8 mouse cellular contexts compared by ENCODE assay signal in genomic region chr11:117987968-117988367, GRCm38 (mm10). TPM values are rescaled to one million over a fixed set of nuclear protein-coding genes. Genes with fewer than 3 reads are reported as not detected.
A peak's percentile ranks its signal among the peaks of the same experiment; 100 is the strongest.
DNase-seq lines count a peak whose midpoint lies in the region; ATAC-seq and TF ChIP-seq lines count a peak whose summit lies in the region.

No protein-coding gene starts in this region.

- peaks cover 58% of the 10 kb centered on the region for H3K4me1 ChIP-seq in forebrain, embryonic 12.5 days
- H3K4me1 ChIP-seq in limb, embryonic 12.5 days (replicated peaks) = peaks cover 24% of the 10 kb centered on the region
- H3K4me1 ChIP-seq in neural tube, embryonic 12.5 days = peaks cover 29% of the 10 kb centered on the region
- H3K4me1 ChIP-seq in thymus, adult 2 months (replicated peaks; ENCODE audit: control insufficient read depth, insufficient read depth, low read length) = peaks cover 41% of the 10 kb centered on the region

- H3K4me3 ChIP-seq in forebrain, embryonic 12.5 days (replicated peaks) = peak overlapping the region; percentile 100
- peak overlapping the region; percentile 100 for H3K4me3 ChIP-seq in limb, embryonic 12.5 days (replicated peaks)
- H3K4me3 ChIP-seq in neural tube, embryonic 12.5 days = peak overlapping the region; percentile 92; the same call in 1 of the 2 replicates
- H3K4me3 ChIP-seq in thymus, adult 2 months (ENCODE audit: control insufficient read depth, insufficient read depth, low read length) = no peak overlapping the region

- TF ChIP-seq POLR2A in thymus, adult 2 months (IDR thresholded peaks at IDR 0.05; ENCODE audit: control insufficient read depth, extremely low read depth, insufficient read depth, low read length, poor library complexity) = no peak

- H3K9ac ChIP-seq in forebrain, embryonic 12.5 days = peak overlapping the region; percentile 98
- peak overlapping the region; percentile 91; the same call in 1 of the 2 replicates for H3K9ac ChIP-seq in limb, embryonic 12.5 days (replicated peaks)
- H3K9ac ChIP-seq in neural tube, embryonic 12.5 days = 0 out of 2 replicates have a peak overlapping the region, but pooled peaks have one; percentile 90

- TF ChIP-seq CTCF in thymus, adult 2 months (IDR thresholded peaks at IDR 0.05; ENCODE audit: borderline replicate concordance, control insufficient read depth, extremely low read depth, insufficient read depth, low read length, poor library complexity) = no peak

- peak overlapping the region; percentile 94 for H3K4me2 ChIP-seq in forebrain, embryonic 12.5 days
- peak overlapping the region; percentile 88 for H3K4me2 ChIP-seq in limb, embryonic 12.5 days
- H3K4me2 ChIP-seq in neural tube, embryonic 12.5 days (replicated peaks) = peak overlapping the region; percentile 81

- intact Hi-C loops in left cerebral cortex, postnatal 10 days (cut with DNase I) = no loop called here

- H3K9me3 ChIP-seq in forebrain, embryonic 12.5 days = no peaks in the 10 kb centered on the region
- H3K9me3 ChIP-seq in limb, embryonic 12.5 days = no peaks in the 10 kb centered on the region
- no peaks in the 10 kb centered on the region for H3K9me3 ChIP-seq in neural tube, embryonic 12.5 days

- H3K27me3 ChIP-seq in forebrain, embryonic 12.5 days = no peaks in the 10 kb centered on the region
- no peaks in the 10 kb centered on the region for H3K27me3 ChIP-seq in limb, embryonic 12.5 days
- no peaks in the 10 kb centered on the region for H3K27me3 ChIP-seq in neural tube, embryonic 12.5 days (replicated peaks)
- H3K27me3 ChIP-seq in thymus, adult 2 months (ENCODE audit: control insufficient read depth, insufficient read depth, low read length) = no peaks in the 10 kb centered on the region

- no peak for ATAC-seq in forebrain, embryonic 12.5 days (ENCODE audit: low FRiP score)
- ATAC-seq in limb, embryonic 12.5 days (ENCODE audit: insufficient number of reproducible peaks, insufficient read depth, low FRiP score, low TSS enrichment, low read depth) = no peak
- ATAC-seq in neural tube, embryonic 12.5 days (ENCODE audit: low FRiP score, low read depth) = no peak

- DNase-seq in kidney, adult 8-10 months = peak; percentile 55 to 59
- no peak for DNase-seq in kidney, postnatal 10 days
- no peak for DNase-seq in left cerebral cortex, adult 11 months (ENCODE audit: low spot score)
- DNase-seq in left cerebral cortex, postnatal 10 days (ENCODE audit: extremely low spot score in 1 of 2, low spot score in 2 of 2) = no peak
- no peak for DNase-seq in thymus, adult 2 months

- H3K27ac ChIP-seq in forebrain, embryonic 12.5 days = no peak overlapping the region
- H3K27ac ChIP-seq in limb, embryonic 12.5 days = no peak overlapping the region
- H3K27ac ChIP-seq in neural tube, embryonic 12.5 days = no peak overlapping the region
- no peak overlapping the region for H3K27ac ChIP-seq in thymus, adult 2 months (ENCODE audit: control insufficient read depth, insufficient read depth, low read length)

- no peaks in the 10 kb centered on the region for H3K36me3 ChIP-seq in forebrain, embryonic 12.5 days (replicated peaks)
- no peaks in the 10 kb centered on the region for H3K36me3 ChIP-seq in limb, embryonic 12.5 days
- no peaks in the 10 kb centered on the region for H3K36me3 ChIP-seq in neural tube, embryonic 12.5 days
- no peaks in the 10 kb centered on the region for H3K36me3 ChIP-seq in thymus, adult 2 months (ENCODE audit: control insufficient read depth, insufficient read depth, low read length)

- WGBS in forebrain, embryonic 12.5 days = 72% methylated on average over 4 of the region's 4 CpGs
- WGBS in limb, embryonic 12.5 days = 72% methylated on average over 4 of the region's 4 CpGs
- 73% methylated on average over 4 of the region's 4 CpGs for WGBS in neural tube, embryonic 12.5 days
- 77% methylated on average over 4 of the region's 4 CpGs for WGBS in thymus, adult 2 months

RNA-seq across cellular contexts. Expression of gene Pgs1, which starts 1.9 kb away (rescaled TPM):
- 45.3 and 45.9 TPM in 2 replicates for polyA plus RNA-seq in forebrain, embryonic 12.5 days (2016; fragmentation: Nextera tagmentation; extraction: Ambion mirVana)
- polyA plus RNA-seq in limb, embryonic 12.5 days (2016; fragmentation: Nextera tagmentation; extraction: Ambion mirVana) = 40.7 and 43.1 TPM in 2 replicates
- 50.2 and 50.3 TPM in 2 replicates for polyA plus RNA-seq in neural tube, embryonic 12.5 days (2016; fragmentation: Nextera tagmentation; extraction: Ambion mirVana)
- 10 to 100 TPM; 58.6 to 62.3 TPM for total RNA-seq in left cerebral cortex, postnatal 10 days (2021)
- polyA plus RNA-seq in thymus, adult 2 months (2012; rRNA removed) = 89.1 and 89.5 TPM in 2 replicates

RNA-seq across cellular contexts. Expression of gene Socs3, which starts 18.1 kb away (rescaled TPM):
- 13.5 and 14.7 TPM in 2 replicates for polyA plus RNA-seq in forebrain, embryonic 12.5 days (2016; fragmentation: Nextera tagmentation; extraction: Ambion mirVana)
- polyA plus RNA-seq in limb, embryonic 12.5 days (2016; fragmentation: Nextera tagmentation; extraction: Ambion mirVana) = 14.9 and 16.4 TPM in 2 replicates
- 9.2 and 10.1 TPM in 2 replicates for polyA plus RNA-seq in neural tube, embryonic 12.5 days (2016; fragmentation: Nextera tagmentation; extraction: Ambion mirVana)
- total RNA-seq in left cerebral cortex, postnatal 10 days (2021) = 1 to 10 TPM; 2.3 to 2.6 TPM
- 44.3 and 45.7 TPM in 2 replicates for polyA plus RNA-seq in thymus, adult 2 months (2012; rRNA removed)

Comparison
In these comparisons a context has a peak if more than half of its experiments do, and no peak if none do; other contexts are left out.
1. DNase-seq: peak in kidney, adult 8-10 months (2 of 2); none in kidney, postnatal 10 days (single experiment), left cerebral cortex, adult 11 months (single experiment), left cerebral cortex, postnatal 10 days (0 of 2) and thymus, adult 2 months (single experiment).
2. Peak in every context shown above with its lines, with median percentiles within 50 percentile points of each other: H3K4me2 ChIP-seq and H3K9ac ChIP-seq.